Mouse (Mus musculus) bone marrow macrophage, adult 2 months (primary cell): Measurements from ENCODE around the gene Phf21a. TPM values are rescaled to one million over a fixed set of nuclear protein-coding genes. Genes with fewer than 3 reads are reported as not detected.

Experiments
- H3K27ac ChIP-seq: 2 replicates; pipeline ENCODE4 v1.5.1; 2012; ENCODE audit warnings: low read depth, low read length; ENCODE audit not compliant: insufficient read depth
- H3K4me1 ChIP-seq: 2 replicates; pipeline ENCODE4 v1.6.1; 2012; ENCODE audit warnings: low read length; ENCODE audit not compliant: control insufficient read depth, insufficient read depth
- H3K4me3 ChIP-seq: 2 replicates; pipeline ENCODE4 v1.5.1; 2012; ENCODE audit warnings: mild to moderate bottlenecking, low read length, moderate library complexity; ENCODE audit not compliant: insufficient read depth
- CTCF ChIP-seq: IDR thresholded peaks from 2 replicates; pipeline ENCODE4 v1.5.1; 2012; ENCODE audit warnings: low read depth, mild to moderate bottlenecking, low read length, moderate library complexity
- POLR2A ChIP-seq: IDR thresholded peaks from 2 replicates; pipeline ENCODE4 v1.6.1; 2012; ENCODE audit warnings: mild to moderate bottlenecking, low read depth, low read length, borderline replicate concordance
- polyA plus RNA-seq: library from polyadenylated mRNA; stranded (reverse); fragments of >200 nt; gene quantifications from 2 replicates; pipeline ENCODE4 v1.2.4, GENCODE M21; 2012; ENCODE audit not compliant: missing spikeins, insufficient read depth, insufficient read length

The Phf21a gene
- polyA plus RNA-seq, 1 experiment = 81.5 TPM

GRCm38 (mm10) chr2:92347191-92347590, 254.3 kb downstream of the Phf21a start:
- H3K4me1 ChIP-seq = peaks cover 2% of the 10 kb centered on the region
- TF ChIP-seq CTCF (no peak), POLR2A (no peak)
- no peak overlapping the region for H3K27ac ChIP-seq
- H3K4me3 ChIP-seq = no peak overlapping the region

- TF ChIP-seq POLR2A = no peak
- Histone ChIP-seq H3K27ac (no peak overlapping the region), H3K4me3 (no peak overlapping the region), H3K4me1 (no peaks in the 10 kb centered on the region)
These were observed 256.9 kb downstream of the Phf21a start for GRCm38 (mm10) chr2:92349589-92350425.

DNA sequence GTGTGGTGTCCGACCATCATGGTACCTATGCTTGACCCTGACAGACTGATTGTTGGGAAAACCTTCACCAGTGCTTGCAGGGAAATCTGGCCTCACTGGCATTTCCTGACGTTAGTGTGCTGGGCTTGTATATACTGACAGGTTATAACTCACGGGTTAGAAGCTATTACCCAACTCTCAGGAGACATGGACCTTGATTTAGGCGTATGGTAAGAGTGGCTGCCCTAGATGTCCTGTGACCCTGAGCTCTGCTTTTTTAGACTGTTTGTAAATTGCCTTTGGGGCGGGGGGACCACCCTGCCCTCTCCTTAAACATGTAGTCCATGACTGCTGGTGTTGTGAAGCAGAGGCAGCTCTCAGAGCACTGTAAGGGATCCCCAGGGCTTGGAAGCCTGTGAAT, 257.8 kb downstream of the Phf21a start:
- H3K4me1 ChIP-seq = no peaks in the 10 kb centered on the region
- no peak overlapping the region for H3K27ac ChIP-seq
- TF ChIP-seq POLR2A (no peak), CTCF (no peak)
- no peak overlapping the region for H3K4me3 ChIP-seq

- Histone ChIP-seq H3K4me1 (no peaks in the 10 kb centered on the region), H3K4me3 (no peak overlapping the region), H3K27ac (no peak overlapping the region)
- TF ChIP-seq CTCF (no peak), POLR2A (no peak)
These were observed 260.5 kb downstream of the Phf21a start for GRCm38 (mm10) chr2:92353402-92353801.

DNA sequence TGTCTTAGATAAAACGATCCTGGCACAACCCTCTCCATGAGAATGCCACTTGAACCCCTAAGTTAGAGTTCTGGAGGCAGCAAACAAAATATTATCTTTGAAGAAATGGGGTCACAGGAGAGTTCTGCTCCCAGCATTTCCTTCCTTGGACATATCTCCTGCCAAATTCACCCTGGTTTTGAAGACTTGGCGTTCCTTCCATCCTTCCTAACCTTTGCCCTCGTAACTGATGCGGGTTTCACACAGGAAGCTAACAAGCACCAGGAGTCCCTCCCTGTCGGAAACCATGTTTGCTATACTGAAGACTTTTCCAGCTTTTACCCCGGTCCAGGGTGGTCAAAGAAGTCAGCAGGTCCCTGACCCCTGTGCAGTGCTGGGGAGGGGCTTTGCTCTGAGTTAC, 261.3 kb downstream of the Phf21a start:
- H3K4me1 ChIP-seq = no peaks in the 10 kb centered on the region
- TF ChIP-seq POLR2A = no peak
- TF ChIP-seq CTCF = no peak
- H3K27ac ChIP-seq = no peak overlapping the region
- H3K4me3 ChIP-seq = no peak overlapping the region

DNA sequence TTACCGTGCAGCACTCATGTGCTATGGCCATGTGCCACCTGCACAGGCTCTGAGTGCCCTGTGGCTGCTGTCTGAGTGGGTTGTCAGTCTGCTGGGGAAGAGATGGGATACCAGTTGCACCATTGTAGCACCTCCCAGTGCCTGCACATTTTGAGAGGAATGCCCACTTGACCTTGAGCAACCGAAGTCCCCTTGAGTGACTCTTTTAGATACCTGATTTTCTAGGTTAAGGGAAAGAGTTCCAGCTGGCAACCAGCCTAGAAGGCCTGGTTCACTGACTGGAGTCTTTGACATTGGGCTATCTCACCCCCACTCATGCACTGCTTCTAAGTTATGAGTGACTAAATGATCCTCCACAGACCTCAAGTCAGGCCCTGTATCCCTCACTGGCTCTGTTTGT, 266.4 kb downstream of the Phf21a start:
- Histone ChIP-seq H3K27ac (no peak overlapping the region), H3K4me1 (no peaks in the 10 kb centered on the region), H3K4me3 (no peak overlapping the region)
- no peak for TF ChIP-seq CTCF
- TF ChIP-seq POLR2A = no peak

DNA sequence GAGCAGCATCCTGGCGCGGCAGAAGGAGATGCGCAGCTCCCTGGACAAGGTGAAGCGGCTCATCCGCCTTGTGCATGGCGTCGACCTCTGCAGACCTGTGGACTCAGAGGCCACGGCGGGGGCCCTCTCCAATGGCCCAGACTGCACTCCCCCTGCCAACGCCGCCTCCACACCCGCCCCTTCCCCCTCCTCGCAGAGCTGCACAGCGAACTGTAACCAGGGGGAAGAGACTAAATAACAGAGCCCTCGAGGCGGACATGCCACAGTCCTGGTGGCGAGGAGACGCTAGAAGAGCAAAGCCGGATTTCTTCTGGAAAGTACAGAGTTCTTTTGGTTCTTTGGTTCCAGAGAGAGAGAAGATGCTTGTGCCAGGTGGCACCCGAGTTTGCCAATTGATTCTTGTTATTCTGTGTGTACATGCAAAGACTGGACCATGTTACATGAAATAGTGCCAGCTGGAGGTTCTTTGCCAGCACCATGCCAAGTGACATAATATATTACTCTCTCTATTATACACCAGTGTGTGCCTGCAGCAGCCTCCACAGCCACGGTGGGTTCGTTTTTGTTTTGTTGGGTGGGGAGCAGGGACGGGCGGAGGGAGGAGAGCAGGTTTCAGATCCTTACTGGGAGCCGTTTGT, 267.4 kb downstream of the Phf21a start:
- TF ChIP-seq POLR2A = no peak
- TF ChIP-seq CTCF = no peak
- Histone ChIP-seq H3K4me3 (no peak overlapping the region), H3K27ac (no peak overlapping the region), H3K4me1 (no peaks in the 10 kb centered on the region)

DNA sequence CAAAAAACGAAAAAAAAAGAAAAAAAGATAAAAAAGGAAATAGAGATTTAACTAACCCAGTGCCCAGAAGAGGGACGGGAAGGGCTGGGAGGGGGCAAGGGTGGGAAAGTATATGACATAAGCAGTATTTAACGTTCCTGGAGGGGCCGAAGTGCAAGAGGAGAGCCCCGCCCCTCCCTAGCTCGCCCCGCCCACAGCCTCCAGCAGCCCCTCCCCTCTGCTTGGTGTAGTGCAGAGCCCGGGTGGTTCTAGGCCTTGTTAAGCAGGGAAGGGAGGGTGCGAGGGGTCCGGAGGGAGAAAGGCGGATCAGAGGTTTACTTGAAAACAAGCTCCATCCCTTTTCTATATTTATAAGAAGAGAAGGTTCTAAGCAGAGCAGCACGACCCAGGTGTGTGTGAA, 268.0 kb downstream of the Phf21a start:
- Histone ChIP-seq H3K27ac (no peak overlapping the region), H3K4me1 (no peaks in the 10 kb centered on the region), H3K4me3 (no peak overlapping the region)
- TF ChIP-seq CTCF = no peak
- no peak for TF ChIP-seq POLR2A

GRCm38 (mm10) chr2:92361795-92362194, 268.9 kb downstream of the Phf21a start:
- TF ChIP-seq CTCF = no peak
- TF ChIP-seq POLR2A = no peak
- Histone ChIP-seq H3K4me3 (no peak overlapping the region), H3K4me1 (no peaks in the 10 kb centered on the region), H3K27ac (no peak overlapping the region)

GRCm38 (mm10) chr2:92362571-92363228, 269.8 kb downstream of the Phf21a start:
- no peak overlapping the region for H3K27ac ChIP-seq
- no peak for TF ChIP-seq CTCF
- no peak for TF ChIP-seq POLR2A
- H3K4me1 ChIP-seq = no peaks in the 10 kb centered on the region
- no peak overlapping the region for H3K4me3 ChIP-seq
